Mouse (Mus musculus): ENCODE results near the gene C1ra. TPM values are rescaled to one million over a fixed set of nuclear protein-coding genes. Genes with fewer than 3 reads are reported as not detected.

The C1ra gene
- 29.5 TPM for polyA plus RNA-seq (2014; fragmentation: Illumina TruSeq; extraction: RNeasy Lipid Tissue Mini Kit (QIAGEN cat#74804))

DNA sequence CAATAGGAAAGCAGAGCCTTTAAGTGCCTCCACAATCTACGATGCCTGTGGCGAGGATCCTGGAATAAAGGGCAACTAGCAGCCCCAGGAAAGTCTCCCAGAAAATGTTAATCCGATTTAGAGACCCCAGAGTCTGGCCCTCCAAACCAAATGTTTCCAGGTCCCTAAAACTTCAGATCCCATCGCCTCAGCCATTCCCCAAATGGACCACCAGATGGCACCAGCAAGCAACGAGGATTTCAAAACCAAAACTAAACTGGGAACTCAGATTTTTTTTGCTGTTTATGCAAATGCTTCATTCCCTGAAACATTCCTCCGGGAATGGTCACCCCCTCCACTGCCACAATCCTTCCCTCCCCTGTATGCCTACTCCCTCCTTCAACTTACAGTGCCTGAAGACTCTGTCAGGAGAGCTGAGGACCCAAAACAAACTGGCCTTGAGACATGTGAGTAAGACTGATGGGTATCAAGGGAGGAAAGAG, at the start of gene C1ra:
TSS of gene C1ra (plus strand) at position 51 of the 482 bp plus-strand sequence.

DNA sequence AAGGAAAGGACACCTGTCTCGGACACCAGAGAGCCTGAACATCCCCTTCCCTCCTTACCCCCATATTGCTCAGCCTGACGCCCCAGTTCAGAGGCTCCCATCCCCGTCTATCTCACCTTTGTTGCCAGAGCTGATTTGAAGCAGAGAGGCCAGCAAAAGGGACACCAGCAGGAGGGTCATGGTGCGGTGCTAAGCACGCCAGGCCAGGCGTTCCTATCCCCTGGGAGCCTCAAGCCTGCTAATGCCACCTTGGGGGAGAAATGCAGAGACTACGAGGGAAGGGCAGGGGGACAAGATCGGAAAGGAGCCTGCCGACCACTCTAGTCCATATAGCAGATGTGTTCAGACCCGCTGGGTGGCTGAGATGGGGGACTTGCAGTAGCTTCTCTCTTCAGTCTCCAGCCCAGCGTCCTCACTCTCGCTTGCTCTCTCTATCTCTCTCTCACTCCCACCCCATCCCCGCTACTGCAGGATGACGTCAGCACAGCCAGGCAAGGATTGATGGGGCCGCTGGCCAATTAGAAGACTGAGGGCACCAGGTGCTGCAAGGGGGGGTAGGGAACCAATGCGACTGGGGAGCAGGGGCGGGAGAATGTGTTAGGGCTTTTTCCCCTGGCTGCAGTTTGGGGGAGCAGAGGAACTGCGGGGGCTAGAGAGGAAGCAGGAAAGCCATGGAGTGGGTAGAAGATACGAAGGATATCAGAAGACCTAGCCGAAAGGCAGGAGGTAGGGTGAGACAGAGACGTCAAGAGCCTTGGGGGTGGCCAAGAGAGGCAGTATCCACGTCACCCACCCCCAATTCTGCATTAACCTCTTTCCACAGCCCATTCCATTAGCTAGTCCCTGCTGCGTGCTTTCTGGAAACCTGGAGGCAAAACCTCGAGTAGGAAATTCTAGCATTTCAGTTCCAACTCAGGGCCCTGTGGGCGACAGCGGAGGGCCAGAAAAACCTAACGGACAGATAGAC, 47.6 kb upstream of the C1ra start, which contains the start of gene Clstn3:
TSS of gene Clstn3 (minus strand) at position 490 of the 967 bp plus-strand sequence.

DNA sequence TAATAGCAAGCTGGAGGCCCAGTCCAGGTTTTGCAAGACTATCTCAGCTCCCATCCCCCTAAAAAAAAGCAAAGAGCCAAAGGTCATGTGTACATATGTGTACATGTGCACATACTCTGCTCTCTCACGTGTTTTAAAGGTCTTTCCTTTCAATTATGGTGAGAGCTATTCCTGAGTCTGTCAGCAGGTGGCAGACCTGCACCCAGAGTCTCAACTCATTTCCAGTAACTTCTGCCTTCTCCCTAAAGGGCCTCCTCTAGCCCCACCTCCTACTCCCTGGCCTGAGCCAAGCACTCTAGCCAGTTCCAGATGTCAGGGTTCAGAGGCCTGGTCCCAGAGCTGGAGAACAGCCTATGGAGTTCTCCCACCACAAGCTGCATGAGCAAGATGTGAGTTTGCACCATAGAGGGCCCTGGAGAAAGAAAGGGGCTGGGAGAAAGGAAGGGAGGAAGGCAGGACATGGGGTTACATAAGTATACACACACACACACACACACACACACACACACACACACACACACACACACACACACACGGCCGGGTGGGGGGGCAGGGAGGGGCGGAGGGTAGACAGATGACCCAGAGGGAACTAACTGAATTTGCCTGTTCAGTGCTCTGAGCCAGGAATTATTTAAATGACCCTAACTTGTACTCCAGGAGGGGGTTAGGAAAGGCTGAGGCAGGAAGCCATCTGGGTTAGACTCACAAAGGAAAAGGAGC, 19.2 kb upstream of the C1ra start, which contains the start of gene C1rl:
TSS of gene C1rl (plus strand) at position 272 of the 720 bp plus-strand sequence.

DNA sequence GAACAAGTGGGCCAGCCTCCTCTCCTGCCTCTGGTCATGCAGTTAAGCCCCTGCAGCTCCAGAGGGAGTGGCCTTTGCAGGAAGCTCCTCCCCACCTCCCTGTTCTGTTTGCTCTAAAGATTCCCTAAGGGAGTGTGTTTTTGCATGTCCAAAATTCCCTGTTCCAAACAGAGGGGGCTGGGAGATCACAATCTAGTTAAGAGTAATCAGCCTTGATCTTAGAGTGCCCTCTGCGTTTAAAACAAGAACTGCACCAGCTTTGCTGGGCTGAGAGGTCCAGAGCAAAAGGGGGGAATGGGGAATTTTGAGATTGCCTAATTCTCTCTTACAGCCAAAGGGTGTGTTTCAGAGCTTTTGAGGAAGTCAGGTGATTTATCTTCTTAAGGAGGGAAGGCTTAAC, 30.1 kb downstream of the C1ra start, which contains the start of gene C1s1:
TSS of gene C1s1 (minus strand) at position 76 of the 400 bp plus-strand sequence.

DNA sequence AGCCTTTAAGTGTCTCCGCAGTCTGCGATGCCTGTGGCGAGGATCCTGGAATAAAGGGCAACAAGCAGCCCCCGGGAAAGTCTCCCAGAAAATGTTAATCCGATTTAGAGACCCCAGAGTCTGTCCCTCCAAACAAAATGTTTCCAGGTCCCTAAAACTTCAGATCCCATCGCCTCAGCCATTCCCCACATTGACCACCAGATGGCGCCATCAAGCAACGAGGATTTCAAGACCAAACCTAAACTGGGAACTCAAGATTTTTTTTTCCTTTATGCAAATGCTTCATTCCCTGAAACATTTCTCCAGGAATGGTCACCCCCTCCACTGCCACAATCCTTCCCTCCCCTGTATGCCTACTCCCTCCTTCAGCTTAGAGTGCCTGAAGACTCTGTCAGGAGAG, 57.8 kb downstream of the C1ra start, which contains the start of gene C1rb:
TSS of gene C1rb (plus strand) at position 269 of the 400 bp plus-strand sequence.

Other genes starting within 250 kb of the C1ra start
- gene Cd163, start 207.7 kb upstream of the C1ra start, polyA plus RNA-seq (2014; fragmentation: Illumina TruSeq; extraction: RNeasy Lipid Tissue Mini Kit (QIAGEN cat#74804)), result 4.0 TPM
- gene Pex5, start 97.3 kb upstream of the C1ra start, polyA plus RNA-seq (2014; fragmentation: Illumina TruSeq; extraction: RNeasy Lipid Tissue Mini Kit (QIAGEN cat#74804)), result 8.8 TPM
- gene Clstn3, start 47.6 kb upstream of the C1ra start, polyA plus RNA-seq (2014; fragmentation: Illumina TruSeq; extraction: RNeasy Lipid Tissue Mini Kit (QIAGEN cat#74804)), result 0.97 TPM
- 3.4 TPM for gene C1rl, start 19.3 kb upstream of the C1ra start, polyA plus RNA-seq (2014; fragmentation: Illumina TruSeq; extraction: RNeasy Lipid Tissue Mini Kit (QIAGEN cat#74804))
- 221 TPM for gene C1s1, start 30.0 kb downstream of the C1ra start, polyA plus RNA-seq (2014; fragmentation: Illumina TruSeq; extraction: RNeasy Lipid Tissue Mini Kit (QIAGEN cat#74804))
- not detected for gene C1rb, start 57.9 kb downstream of the C1ra start, polyA plus RNA-seq (2014; fragmentation: Illumina TruSeq; extraction: RNeasy Lipid Tissue Mini Kit (QIAGEN cat#74804))
- gene C1s2, start 123.7 kb downstream of the C1ra start, polyA plus RNA-seq (2014; fragmentation: Illumina TruSeq; extraction: RNeasy Lipid Tissue Mini Kit (QIAGEN cat#74804)), result 0.40 TPM
- gene Lpcat3, start 150.6 kb downstream of the C1ra start, polyA plus RNA-seq (2014; fragmentation: Illumina TruSeq; extraction: RNeasy Lipid Tissue Mini Kit (QIAGEN cat#74804)), result 40.5 TPM
- 13.2 TPM for gene Emg1, start 199.8 kb downstream of the C1ra start, polyA plus RNA-seq (2014; fragmentation: Illumina TruSeq; extraction: RNeasy Lipid Tissue Mini Kit (QIAGEN cat#74804))
- gene Phb2, start 199.9 kb downstream of the C1ra start, polyA plus RNA-seq (2014; fragmentation: Illumina TruSeq; extraction: RNeasy Lipid Tissue Mini Kit (QIAGEN cat#74804)), result 26.3 TPM
- gene Ptpn6, start 226.3 kb downstream of the C1ra start, polyA plus RNA-seq (2014; fragmentation: Illumina TruSeq; extraction: RNeasy Lipid Tissue Mini Kit (QIAGEN cat#74804)), result 4.1 TPM
- 2.1 TPM for gene Grcc10, start 229.0 kb downstream of the C1ra start, polyA plus RNA-seq (2014; fragmentation: Illumina TruSeq; extraction: RNeasy Lipid Tissue Mini Kit (QIAGEN cat#74804))
- gene Gm45234, start 243.6 kb downstream of the C1ra start, polyA plus RNA-seq (2014; fragmentation: Illumina TruSeq; extraction: RNeasy Lipid Tissue Mini Kit (QIAGEN cat#74804)), result not detected
- gene Atn1, start 244.1 kb downstream of the C1ra start, polyA plus RNA-seq (2014; fragmentation: Illumina TruSeq; extraction: RNeasy Lipid Tissue Mini Kit (QIAGEN cat#74804)), result 0.66 TPM